Mouse (Mus musculus) megakaryocyte, embryonic 14.5 days (primary cell): ENCODE measurements around the gene Brd3os.

Experiments used
- FLI1 ChIP-seq: IDR thresholded peaks from 2 replicates; pipeline ENCODE4 v1.6.1; 2012; ENCODE audit warnings: low read length, inconsistent platforms, mixed read lengths
- GATA1 ChIP-seq: IDR thresholded peaks from 3 replicates; pipeline ENCODE4 v1.6.1; 2012; ENCODE audit warnings: mixed read lengths, low read length, inconsistent platforms, borderline replicate concordance

DNA sequence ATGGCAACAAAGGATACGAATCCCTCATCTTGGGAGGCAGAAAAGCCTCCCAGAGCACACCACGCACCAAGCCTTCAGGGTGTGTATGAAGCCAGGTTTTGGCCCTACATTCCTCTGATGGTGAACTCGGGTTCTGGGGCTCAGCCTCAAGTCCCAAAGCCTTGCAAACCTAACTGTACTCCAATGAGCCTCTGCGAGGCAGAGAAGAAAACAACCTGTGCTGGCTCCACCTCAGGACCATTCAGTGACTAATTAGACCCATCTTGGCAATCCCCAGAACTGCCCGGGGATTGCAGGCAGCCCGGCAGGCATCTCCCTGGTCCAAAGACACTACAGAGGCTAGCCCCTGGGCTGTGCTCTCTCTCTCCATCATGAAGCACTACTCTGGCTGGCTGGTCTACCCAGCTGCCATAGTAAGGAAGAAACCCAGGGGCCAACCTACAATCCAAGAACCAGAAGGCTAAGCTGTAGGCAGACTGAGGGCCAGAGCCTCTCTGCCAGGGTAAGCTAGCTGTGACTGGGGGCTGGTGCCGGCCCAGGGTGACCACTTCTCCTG is 29.8 kb upstream of the Brd3os start:
- TF ChIP-seq GATA1, result no peak
- no peak for TF ChIP-seq FLI1
